Comparison of ENCODE assay signal across 22 mouse cellular contexts in genomic region chr3:127140590-127140989, GRCm38 (mm10).
DNase-seq lines count a peak whose midpoint lies in the region; ATAC-seq lines count a peak whose summit lies in the region.
"Had no signal": no experiment of that assay in that cellular context is flagged by ENCODE, and none has a peak within 500 bp of the region (broad histone marks: within the 10 kb centered on the region; RNA-seq: fewer than 3 reads in every experiment).

No protein-coding gene starts in this region.

- H3K4me3 ChIP-seq in heart, embryonic 11.5 days (ENCODE audit: low read depth, low read length), result no peak overlapping the region
- no peak overlapping the region for H3K4me3 ChIP-seq in heart, embryonic 12.5 days
- H3K4me3 ChIP-seq in hindbrain, embryonic 16.5 days (ENCODE audit: low read length), result no peak overlapping the region
- no peak overlapping the region for H3K4me3 ChIP-seq in hindbrain, embryonic 14.5 days (replicated peaks; ENCODE audit: low read length)
- H3K4me3 ChIP-seq in midbrain, embryonic 16.5 days (ENCODE audit: low read depth, low read length), result no peak overlapping the region
- H3K4me3 ChIP-seq in midbrain, embryonic 11.5 days (ENCODE audit: low read depth, low read length), result no peak overlapping the region

- H3K27ac ChIP-seq in heart, embryonic 11.5 days (ENCODE audit: low read depth, low read length), result no peak overlapping the region
- no peak overlapping the region for H3K27ac ChIP-seq in heart, embryonic 12.5 days (ENCODE audit: poor library complexity, severe bottlenecking)
- H3K27ac ChIP-seq in hindbrain, embryonic 16.5 days (ENCODE audit: low read depth, low read length), result no peak overlapping the region
- H3K27ac ChIP-seq in hindbrain, embryonic 14.5 days, result no peak overlapping the region
- no peak overlapping the region for H3K27ac ChIP-seq in midbrain, embryonic 16.5 days (ENCODE audit: low read length)
- no peak overlapping the region for H3K27ac ChIP-seq in midbrain, embryonic 11.5 days (ENCODE audit: low read depth, low read length)

- no peak overlapping the region for H3K9ac ChIP-seq in heart, embryonic 11.5 days (ENCODE audit: low read depth, low read length)
- no peak overlapping the region for H3K9ac ChIP-seq in heart, embryonic 12.5 days
- no peak overlapping the region for H3K9ac ChIP-seq in hindbrain, embryonic 16.5 days (ENCODE audit: low read depth, low read length)
- H3K9ac ChIP-seq in hindbrain, embryonic 14.5 days, result no peak overlapping the region
- no peak overlapping the region for H3K9ac ChIP-seq in midbrain, embryonic 16.5 days (ENCODE audit: low read depth, low read length)
- no peak overlapping the region for H3K9ac ChIP-seq in midbrain, embryonic 11.5 days (ENCODE audit: low read length)

- no peaks in the 10 kb centered on the region for H3K4me1 ChIP-seq in heart, embryonic 11.5 days (ENCODE audit: control insufficient read depth, insufficient read depth, low read length)
- H3K4me1 ChIP-seq in heart, embryonic 12.5 days (replicated peaks), result no peaks in the 10 kb centered on the region
- no peaks in the 10 kb centered on the region for H3K4me1 ChIP-seq in hindbrain, embryonic 16.5 days (ENCODE audit: control insufficient read depth, insufficient read depth, low read depth, low read length)
- H3K4me1 ChIP-seq in hindbrain, embryonic 14.5 days (replicated peaks; ENCODE audit: control insufficient read depth, insufficient read depth, low read length), result no peaks in the 10 kb centered on the region
- H3K4me1 ChIP-seq in midbrain, embryonic 16.5 days (ENCODE audit: control insufficient read depth, insufficient read depth, low read length), result no peaks in the 10 kb centered on the region
- H3K4me1 ChIP-seq in midbrain, embryonic 11.5 days (ENCODE audit: control insufficient read depth, insufficient read depth, low read length), result no peaks in the 10 kb centered on the region; the same call in 1 of the 2 replicates

- peak; percentile 3 for DNase-seq in cerebellum, adult 9-11 months
- no peak for DNase-seq in cerebellum, postnatal 10 days
- DNase-seq in hindbrain, embryonic 14.5 days (ENCODE audit: low spot score), result no peak
- no peak for DNase-seq in midbrain, embryonic 11.5 days (ENCODE audit: low spot score, missing footprints)
- DNase-seq: adrenal gland, adult 2 months; adrenal gland, adult 8-10 months; adrenal gland, postnatal 10 days; adrenal gland, postnatal 14 days; adrenal gland, postnatal 25 days; adrenal gland, postnatal 36 days; B cell, adult 2 months; cerebellum, adult 11 months; cerebellum, adult 11-12 months had no signal

- H3K27me3 ChIP-seq in heart, embryonic 11.5 days (ENCODE audit: control insufficient read depth, insufficient read depth, low read length), result no peaks in the 10 kb centered on the region
- no peaks in the 10 kb centered on the region for H3K27me3 ChIP-seq in heart, embryonic 12.5 days (replicated peaks)
- no peaks in the 10 kb centered on the region for H3K27me3 ChIP-seq in hindbrain, embryonic 16.5 days (replicated peaks; ENCODE audit: control insufficient read depth, insufficient read depth, low read length)
- no peaks in the 10 kb centered on the region for H3K27me3 ChIP-seq in hindbrain, embryonic 14.5 days (ENCODE audit: control insufficient read depth, insufficient read depth, low read length)
- no peaks in the 10 kb centered on the region for H3K27me3 ChIP-seq in midbrain, embryonic 16.5 days (ENCODE audit: control insufficient read depth, insufficient read depth, low read depth, low read length)
- H3K27me3 ChIP-seq in midbrain, embryonic 11.5 days (ENCODE audit: control insufficient read depth, insufficient read depth, low read length), result no peaks in the 10 kb centered on the region
- H3K27me3 ChIP-seq: CH12.LX, Patski had no signal

- 80% methylated on average over 9 of the region's 9 CpGs for WGBS in heart, embryonic 11.5 days (ENCODE audit: insufficient replicate concordance)
- WGBS in heart, embryonic 12.5 days, result 86% methylated on average over 9 of the region's 9 CpGs
- 88% methylated on average over 8 of the region's 9 CpGs for WGBS in hindbrain, embryonic 16.5 days
- WGBS in hindbrain, embryonic 14.5 days, result 93% methylated on average over 8 of the region's 9 CpGs
- 83% methylated on average over 8 of the region's 9 CpGs for WGBS in midbrain, embryonic 16.5 days
- 92% methylated on average over 9 of the region's 9 CpGs for WGBS in midbrain, embryonic 11.5 days

- H3K36me3 ChIP-seq in heart, embryonic 11.5 days (ENCODE audit: control insufficient read depth, insufficient read depth, low read length), result no peaks in the 10 kb centered on the region
- H3K36me3 ChIP-seq in heart, embryonic 12.5 days, result no peaks in the 10 kb centered on the region
- H3K36me3 ChIP-seq in hindbrain, embryonic 16.5 days (ENCODE audit: control insufficient read depth, insufficient read depth, low read length), result no peaks in the 10 kb centered on the region
- H3K36me3 ChIP-seq in hindbrain, embryonic 14.5 days (replicated peaks; ENCODE audit: control insufficient read depth, insufficient read depth), result no peaks in the 10 kb centered on the region
- no peaks in the 10 kb centered on the region for H3K36me3 ChIP-seq in midbrain, embryonic 16.5 days (ENCODE audit: control insufficient read depth, insufficient read depth, low read length)
- no peaks in the 10 kb centered on the region for H3K36me3 ChIP-seq in midbrain, embryonic 11.5 days (ENCODE audit: control insufficient read depth, insufficient read depth, low read length)
- H3K36me3 ChIP-seq: G1E had no signal

- no peak overlapping the region for H3K4me2 ChIP-seq in heart, embryonic 11.5 days
- H3K4me2 ChIP-seq in heart, embryonic 12.5 days, result no peak overlapping the region
- H3K4me2 ChIP-seq in hindbrain, embryonic 16.5 days (ENCODE audit: low read length), result no peak overlapping the region
- no peak overlapping the region for H3K4me2 ChIP-seq in hindbrain, embryonic 14.5 days (replicated peaks)
- no peak overlapping the region for H3K4me2 ChIP-seq in midbrain, embryonic 16.5 days (ENCODE audit: low read length)
- no peak overlapping the region for H3K4me2 ChIP-seq in midbrain, embryonic 11.5 days

- H3K9me3 ChIP-seq in heart, embryonic 11.5 days (replicated peaks; ENCODE audit: control insufficient read depth, low read length), result no peaks in the 10 kb centered on the region
- no peaks in the 10 kb centered on the region for H3K9me3 ChIP-seq in heart, embryonic 12.5 days (replicated peaks)
- no peaks in the 10 kb centered on the region for H3K9me3 ChIP-seq in hindbrain, embryonic 16.5 days (ENCODE audit: control insufficient read depth, low read length)
- H3K9me3 ChIP-seq in hindbrain, embryonic 14.5 days (ENCODE audit: control insufficient read depth, low read length), result no peaks in the 10 kb centered on the region
- no peaks in the 10 kb centered on the region for H3K9me3 ChIP-seq in midbrain, embryonic 16.5 days (replicated peaks; ENCODE audit: control insufficient read depth, low read length, poor library complexity, severe bottlenecking)
- no peaks in the 10 kb centered on the region for H3K9me3 ChIP-seq in midbrain, embryonic 11.5 days (ENCODE audit: control insufficient read depth, low read length)
- H3K9me3 ChIP-seq: G1E had no signal

- ATAC-seq in heart, embryonic 11.5 days (replicated peaks; ENCODE audit: insufficient number of reproducible peaks, low FRiP score, low TSS enrichment), result 0 out of 2 replicates have a peak, but pooled peaks have one; percentile 52
- no peak for ATAC-seq in heart, embryonic 12.5 days (ENCODE audit: insufficient number of reproducible peaks, low FRiP score)
- peak; percentile 56; the same call in 1 of the 2 replicates for ATAC-seq in hindbrain, embryonic 16.5 days
- ATAC-seq in hindbrain, embryonic 14.5 days (ENCODE audit: low FRiP score), result no peak
- peak; percentile 45; the same call in 1 of the 2 replicates for ATAC-seq in midbrain, embryonic 16.5 days
- ATAC-seq in midbrain, embryonic 11.5 days (ENCODE audit: low FRiP score), result no peak
- ATAC-seq: activated CD4-positive, CD25-positive, alpha-beta regulatory T cell, adult 4 months; CD4-positive, CD25-positive, alpha-beta regulatory T cell, adult 4 months; Patski had no signal

Comparison
In these comparisons a context has a peak if more than half of its experiments do, and no peak if none do; other contexts are left out.
1. ATAC-seq: peak in heart, embryonic 11.5 days (single experiment), hindbrain, embryonic 16.5 days (single experiment) and midbrain, embryonic 16.5 days (single experiment); none in heart, embryonic 12.5 days (single experiment), hindbrain, embryonic 14.5 days (single experiment) and midbrain, embryonic 11.5 days (single experiment).